Mouse (Mus musculus): ENCODE data around the gene Grip1. TPM values are rescaled to one million over a fixed set of nuclear protein-coding genes. Genes with fewer than 3 reads are reported as not detected.

Gene Grip1
- polyA plus RNA-seq, 1 experiment from 2014 or later = 5.4 TPM

DNA sequence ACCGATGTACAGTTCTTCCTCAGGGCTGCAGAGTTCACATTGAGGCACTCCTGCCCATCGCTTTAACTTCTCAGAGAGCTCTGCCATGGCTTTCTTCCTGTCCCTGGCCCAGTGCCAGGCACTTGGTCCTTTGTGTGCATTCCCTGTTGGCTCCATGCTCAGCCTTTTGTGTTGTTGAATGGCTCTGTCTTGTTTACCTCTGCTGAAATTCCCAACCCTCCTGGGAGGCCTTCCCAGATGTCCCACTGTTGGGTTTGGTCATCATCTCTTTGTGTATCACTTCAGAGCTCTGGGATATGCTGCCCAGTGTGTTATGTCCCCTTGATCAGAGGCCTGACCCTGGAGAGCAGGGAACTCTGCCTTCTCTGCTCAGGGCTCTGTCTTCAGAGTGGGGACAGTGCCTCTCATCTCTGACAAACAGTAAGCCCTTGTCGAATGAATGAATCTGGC is 230.8 kb downstream of the Grip1 start:
- 68% methylated on average over 3 of the region's 3 CpGs for WGBS
- ATAC-seq (ENCODE audit: low FRiP score, low TSS enrichment) = no peak
- Histone ChIP-seq H3K9me3 (ENCODE audit: control insufficient read depth, low read length) (no peaks in the 10 kb centered on the region), H3K9ac (ENCODE audit: low read depth, low read length) (no peak overlapping the region), H3K27me3 (ENCODE audit: control insufficient read depth, insufficient read depth, low read length) (no peaks in the 10 kb centered on the region), H3K4me2 (replicated peaks; ENCODE audit: low read depth, low read length) (no peak overlapping the region), H3K27ac (ENCODE audit: low read depth, low read length) (no peak overlapping the region), H3K4me1 (ENCODE audit: control insufficient read depth, insufficient read depth, low read length) (no peaks in the 10 kb centered on the region), H3K36me3 (ENCODE audit: control insufficient read depth, insufficient read depth, low read length) (no peaks in the 10 kb centered on the region), H3K4me3 (ENCODE audit: low read length) (no peak overlapping the region)

DNA sequence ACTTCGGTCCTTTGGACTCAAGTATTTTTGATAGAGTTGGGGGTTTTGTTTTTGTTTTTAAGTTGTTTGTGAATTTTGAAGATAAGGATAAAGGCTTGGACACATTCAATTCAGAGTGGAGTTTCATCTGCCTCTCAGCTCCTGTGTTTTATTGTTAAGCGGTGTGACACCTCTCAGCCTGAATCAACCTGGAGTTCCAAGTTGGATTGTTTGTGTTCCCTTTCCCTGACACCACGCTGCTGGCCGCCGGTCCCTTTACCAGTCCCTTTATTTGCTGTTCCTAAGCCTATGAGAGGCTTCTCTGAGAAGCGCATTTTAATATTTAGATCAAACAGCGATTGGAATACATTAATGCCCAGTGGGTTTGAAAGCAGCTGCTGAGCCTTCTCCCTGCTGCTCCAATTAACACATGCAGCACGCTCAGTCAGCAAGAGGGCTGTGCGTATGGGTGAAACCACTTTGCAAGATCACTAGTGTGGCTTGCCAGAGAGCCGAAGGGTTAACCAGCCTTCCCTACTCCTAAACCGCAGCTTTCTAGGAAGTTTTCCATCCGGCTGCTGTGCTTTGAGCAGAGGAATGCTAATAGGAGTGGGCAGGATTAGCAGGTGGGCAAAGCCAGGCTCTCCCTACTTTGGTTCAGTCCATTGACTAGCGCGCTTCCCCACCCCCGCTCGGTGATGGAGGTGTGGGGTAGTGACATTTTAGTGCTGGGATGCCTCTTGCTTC is 237.9 kb downstream of the Grip1 start:
- Histone ChIP-seq H3K4me2 (replicated peaks; ENCODE audit: low read depth, low read length) (peak overlapping the region; percentile 68), H3K9me3 (ENCODE audit: control insufficient read depth, low read length) (no peaks in the 10 kb centered on the region), H3K9ac (ENCODE audit: low read depth, low read length) (peak overlapping the region; percentile 28; the same call in 1 of the 2 replicates), H3K4me3 (ENCODE audit: low read length) (peak overlapping the region; percentile 36), H3K36me3 (ENCODE audit: control insufficient read depth, insufficient read depth, low read length) (no peaks in the 10 kb centered on the region), H3K27ac (ENCODE audit: low read depth, low read length) (no peak overlapping the region), H3K4me1 (ENCODE audit: control insufficient read depth, insufficient read depth, low read length) (peaks cover 11% of the 10 kb centered on the region), H3K27me3 (ENCODE audit: control insufficient read depth, insufficient read depth, low read length) (no peaks in the 10 kb centered on the region)
- peak; percentile 72; the same call in 1 of the 2 replicates for ATAC-seq (ENCODE audit: low FRiP score, low TSS enrichment)
- 3% methylated on average over 16 of the region's 16 CpGs for WGBS

DNA sequence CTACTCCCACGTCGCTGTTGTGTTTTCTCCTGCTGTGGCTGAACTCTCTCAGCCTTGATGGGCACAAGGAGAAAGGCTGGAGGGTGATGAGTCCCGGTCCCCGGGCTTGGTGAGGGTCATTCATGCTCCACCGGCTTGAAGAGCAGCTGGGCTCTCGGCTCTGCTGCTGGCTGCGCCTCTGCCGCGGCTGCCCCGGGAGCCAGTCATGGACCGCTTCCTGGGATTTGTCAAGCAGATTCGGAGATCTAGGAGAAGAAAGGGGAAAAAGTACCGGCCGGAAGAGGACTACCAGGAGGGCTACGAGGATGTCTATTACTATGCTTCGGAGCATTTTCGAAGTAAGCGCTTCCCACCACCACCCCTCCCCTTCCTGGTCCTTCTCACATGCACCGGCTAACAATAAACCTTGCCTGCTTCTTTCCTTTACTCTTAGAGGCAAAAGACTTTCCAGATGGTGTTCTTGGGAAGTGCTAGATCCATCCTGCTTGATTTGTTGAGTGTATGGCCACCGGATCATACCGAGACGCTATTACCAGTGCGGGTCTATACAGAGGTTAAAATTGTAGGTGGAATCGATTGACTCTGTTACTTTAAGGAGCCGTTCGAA is 238.8 kb downstream of the Grip1 start:
- H3K4me2 ChIP-seq (replicated peaks; ENCODE audit: low read depth, low read length) = peak overlapping the region; percentile 68
- H3K4me1 ChIP-seq (ENCODE audit: control insufficient read depth, insufficient read depth, low read length) = peaks cover 11% of the 10 kb centered on the region
- peak overlapping the region; percentile 36 for H3K4me3 ChIP-seq (ENCODE audit: low read length)
- ATAC-seq (ENCODE audit: low FRiP score, low TSS enrichment) = peak; percentile 86; the same call in 1 of the 2 replicates
- WGBS = 2% methylated on average over 26 of the region's 26 CpGs
- H3K27me3 ChIP-seq (ENCODE audit: control insufficient read depth, insufficient read depth, low read length) = no peaks in the 10 kb centered on the region
- no peak overlapping the region for H3K9ac ChIP-seq (ENCODE audit: low read depth, low read length)
- no peaks in the 10 kb centered on the region for H3K36me3 ChIP-seq (ENCODE audit: control insufficient read depth, insufficient read depth, low read length)
- no peaks in the 10 kb centered on the region for H3K9me3 ChIP-seq (ENCODE audit: control insufficient read depth, low read length)
- no peak overlapping the region for H3K27ac ChIP-seq (ENCODE audit: low read depth, low read length)

DNA sequence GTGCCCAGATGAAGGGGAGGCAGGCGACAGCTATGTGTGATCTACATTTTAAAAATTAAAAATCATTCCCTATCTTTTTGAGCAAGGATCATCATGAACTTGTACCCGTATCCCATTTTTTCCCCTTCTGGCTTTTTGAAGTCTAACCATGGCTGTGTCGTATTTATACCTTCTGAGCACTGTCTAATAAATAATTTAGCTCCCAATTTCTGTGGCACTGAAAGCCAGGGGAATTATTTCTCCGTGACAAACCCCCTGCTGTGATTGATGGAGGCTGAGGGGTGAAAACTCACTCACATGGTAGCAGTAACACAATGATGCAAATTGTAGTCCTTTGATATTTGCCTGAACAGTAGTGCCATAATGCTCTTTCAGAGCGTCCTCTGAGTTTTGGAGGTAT is 239.8 kb downstream of the Grip1 start:
- Histone ChIP-seq H3K9me3 (ENCODE audit: control insufficient read depth, low read length) (no peaks in the 10 kb centered on the region), H3K4me1 (ENCODE audit: control insufficient read depth, insufficient read depth, low read length) (peaks cover 11% of the 10 kb centered on the region), H3K36me3 (ENCODE audit: control insufficient read depth, insufficient read depth, low read length) (no peaks in the 10 kb centered on the region), H3K27ac (ENCODE audit: low read depth, low read length) (no peak overlapping the region), H3K4me2 (replicated peaks; ENCODE audit: low read depth, low read length) (no peak overlapping the region), H3K27me3 (ENCODE audit: control insufficient read depth, insufficient read depth, low read length) (no peaks in the 10 kb centered on the region), H3K4me3 (ENCODE audit: low read length) (no peak overlapping the region), H3K9ac (ENCODE audit: low read depth, low read length) (no peak overlapping the region)
- ATAC-seq (ENCODE audit: low FRiP score, low TSS enrichment) = no peak
- WGBS = 50% methylated on average over 5 of the region's 5 CpGs

DNA sequence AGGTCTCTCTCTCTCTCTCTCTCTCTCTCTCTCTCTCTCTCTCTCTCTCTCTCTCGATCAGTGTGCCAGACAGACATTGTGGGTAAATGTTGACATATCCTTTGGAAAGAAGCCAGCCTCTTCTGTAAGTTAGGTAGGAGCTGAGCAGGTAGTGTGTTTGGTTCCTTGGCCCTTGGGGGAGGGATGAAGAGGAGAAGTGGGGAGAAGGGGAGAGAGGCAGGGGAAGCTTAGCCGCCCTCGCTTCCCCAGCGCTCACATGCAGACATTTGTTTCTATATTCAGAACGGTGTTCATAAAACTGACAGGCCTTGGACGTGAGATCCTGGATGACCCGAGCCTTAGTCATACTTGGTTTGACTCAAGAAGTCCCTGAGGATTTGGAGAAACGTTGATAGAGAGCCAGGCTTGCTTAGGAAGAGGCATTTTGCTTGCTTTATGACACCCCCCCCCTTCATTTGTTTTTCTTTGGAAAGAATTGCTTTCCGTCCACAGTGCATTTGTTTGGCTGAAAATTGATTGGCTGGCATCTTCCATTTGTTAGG is 243.7 kb downstream of the Grip1 start:
- H3K9me3 ChIP-seq (ENCODE audit: control insufficient read depth, low read length) = no peaks in the 10 kb centered on the region
- H3K9ac ChIP-seq (ENCODE audit: low read depth, low read length) = no peak overlapping the region
- H3K27ac ChIP-seq (ENCODE audit: low read depth, low read length) = no peak overlapping the region
- H3K4me2 ChIP-seq (replicated peaks; ENCODE audit: low read depth, low read length) = no peak overlapping the region
- H3K27me3 ChIP-seq (ENCODE audit: control insufficient read depth, insufficient read depth, low read length) = no peaks in the 10 kb centered on the region
- no peak overlapping the region for H3K4me3 ChIP-seq (ENCODE audit: low read length)
- H3K4me1 ChIP-seq (ENCODE audit: control insufficient read depth, insufficient read depth, low read length) = no peaks in the 10 kb centered on the region; the same call in 1 of the 2 replicates
- no peaks in the 10 kb centered on the region for H3K36me3 ChIP-seq (ENCODE audit: control insufficient read depth, insufficient read depth, low read length)
- 57% methylated on average over 9 of the region's 9 CpGs for WGBS
- ATAC-seq (ENCODE audit: low FRiP score, low TSS enrichment) = no peak

DNA sequence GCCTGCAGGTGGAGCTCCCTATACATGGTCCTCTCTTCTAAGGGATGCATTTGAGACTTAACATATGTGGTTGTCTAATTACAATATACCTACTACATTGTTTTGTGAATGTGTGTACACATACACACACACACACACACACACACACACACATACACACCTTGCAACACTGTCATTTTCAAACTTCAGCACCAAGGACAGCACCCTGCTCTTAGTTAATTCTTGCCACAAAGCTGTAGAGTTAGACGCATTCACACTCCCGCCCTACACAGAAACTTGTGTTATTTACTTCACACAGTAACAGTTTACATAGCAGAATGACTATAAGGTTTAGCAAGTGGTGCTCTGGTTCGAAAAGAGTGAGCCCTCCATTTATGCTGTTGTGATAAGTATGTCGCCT is 251.7 kb downstream of the Grip1 start:
- H3K4me1 ChIP-seq (ENCODE audit: control insufficient read depth, insufficient read depth, low read length) = no peaks in the 10 kb centered on the region
- H3K9me3 ChIP-seq (ENCODE audit: control insufficient read depth, low read length) = no peaks in the 10 kb centered on the region
- H3K27me3 ChIP-seq (ENCODE audit: control insufficient read depth, insufficient read depth, low read length) = no peaks in the 10 kb centered on the region
- 62% methylated on average over 4 of the region's 4 CpGs for WGBS
- no peak overlapping the region for H3K27ac ChIP-seq (ENCODE audit: low read depth, low read length)
- H3K9ac ChIP-seq (ENCODE audit: low read depth, low read length) = no peak overlapping the region
- no peak overlapping the region for H3K4me2 ChIP-seq (replicated peaks; ENCODE audit: low read depth, low read length)
- no peak overlapping the region for H3K4me3 ChIP-seq (ENCODE audit: low read length)
- H3K36me3 ChIP-seq (ENCODE audit: control insufficient read depth, insufficient read depth, low read length) = no peaks in the 10 kb centered on the region
- no peak for ATAC-seq (ENCODE audit: low FRiP score, low TSS enrichment)

DNA sequence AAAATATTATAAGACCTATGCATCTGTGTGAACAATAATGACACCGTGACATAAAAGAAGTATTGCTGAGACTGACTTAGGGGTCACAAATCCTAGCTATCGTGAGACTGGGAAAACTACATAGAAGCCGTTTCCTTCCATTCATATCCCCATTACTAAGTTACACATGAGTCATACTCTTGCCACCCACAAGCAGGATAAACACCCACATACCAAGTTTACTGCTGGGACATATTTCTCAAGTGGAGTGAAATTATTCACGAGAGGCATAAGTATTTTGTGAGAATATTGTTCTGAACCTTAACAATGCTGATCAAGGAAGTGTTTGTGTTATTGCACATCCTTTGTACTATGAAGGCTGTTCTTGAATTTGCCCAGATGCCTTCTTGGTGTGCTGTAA is 252.7 kb downstream of the Grip1 start:
- no peak overlapping the region for H3K9ac ChIP-seq (ENCODE audit: low read depth, low read length)
- H3K27ac ChIP-seq (ENCODE audit: low read depth, low read length) = no peak overlapping the region
- no peak overlapping the region for H3K4me2 ChIP-seq (replicated peaks; ENCODE audit: low read depth, low read length)
- 89% methylated on average over 4 of the region's 4 CpGs for WGBS
- H3K36me3 ChIP-seq (ENCODE audit: control insufficient read depth, insufficient read depth, low read length) = no peaks in the 10 kb centered on the region
- no peaks in the 10 kb centered on the region for H3K27me3 ChIP-seq (ENCODE audit: control insufficient read depth, insufficient read depth, low read length)
- ATAC-seq (ENCODE audit: low FRiP score, low TSS enrichment) = no peak
- no peak overlapping the region for H3K4me3 ChIP-seq (ENCODE audit: low read length)
- H3K4me1 ChIP-seq (ENCODE audit: control insufficient read depth, insufficient read depth, low read length) = no peaks in the 10 kb centered on the region
- no peaks in the 10 kb centered on the region for H3K9me3 ChIP-seq (ENCODE audit: control insufficient read depth, low read length)

DNA sequence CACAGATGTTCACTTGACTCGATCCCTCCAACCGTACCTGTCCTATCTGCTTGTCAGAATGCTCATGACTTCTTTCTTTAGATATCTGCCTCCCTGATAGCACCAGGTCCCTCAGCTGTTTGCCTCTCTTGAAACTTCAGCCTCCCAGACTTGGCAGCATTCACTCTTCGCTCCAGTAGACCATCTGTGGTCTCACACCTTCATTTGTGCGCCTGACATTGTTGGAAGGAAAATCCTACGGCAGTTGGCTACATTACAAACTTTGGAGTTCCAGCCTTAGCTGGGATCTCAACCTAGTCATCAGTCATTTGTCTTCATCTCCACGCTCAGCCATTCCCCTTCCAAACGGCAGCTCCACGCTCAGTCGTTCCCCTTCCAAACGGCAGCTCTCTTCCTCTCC is 253.4 kb downstream of the Grip1 start:
- H3K4me2 ChIP-seq (replicated peaks; ENCODE audit: low read depth, low read length) = no peak overlapping the region
- H3K36me3 ChIP-seq (ENCODE audit: control insufficient read depth, insufficient read depth, low read length) = no peaks in the 10 kb centered on the region
- H3K9ac ChIP-seq (ENCODE audit: low read depth, low read length) = no peak overlapping the region
- H3K4me1 ChIP-seq (ENCODE audit: control insufficient read depth, insufficient read depth, low read length) = no peaks in the 10 kb centered on the region
- H3K9me3 ChIP-seq (ENCODE audit: control insufficient read depth, low read length) = no peaks in the 10 kb centered on the region
- WGBS = 91% methylated on average over 10 of the region's 10 CpGs
- H3K27me3 ChIP-seq (ENCODE audit: control insufficient read depth, insufficient read depth, low read length) = no peaks in the 10 kb centered on the region
- no peak overlapping the region for H3K4me3 ChIP-seq (ENCODE audit: low read length)
- ATAC-seq (ENCODE audit: low FRiP score, low TSS enrichment) = no peak
- H3K27ac ChIP-seq (ENCODE audit: low read depth, low read length) = no peak overlapping the region

DNA sequence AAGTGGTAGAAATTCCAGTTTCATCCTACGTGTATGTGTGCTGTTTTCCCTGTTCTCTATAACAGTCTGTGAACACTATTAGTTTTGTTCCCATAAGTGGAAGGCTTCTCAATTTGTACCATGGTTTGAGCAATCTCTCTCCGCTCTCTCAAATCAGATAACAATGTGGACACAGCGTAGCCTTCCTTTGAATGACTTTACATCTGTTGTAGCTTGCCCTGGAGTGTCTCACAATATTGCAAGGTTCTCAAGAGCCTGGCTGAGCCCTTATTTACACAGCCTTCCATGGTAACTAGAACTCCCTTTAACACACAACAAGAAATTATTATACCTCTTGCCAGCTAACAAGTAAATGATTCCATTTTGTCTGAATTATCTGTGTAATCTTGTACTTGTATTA is 268.3 kb downstream of the Grip1 start:
- 73% methylated on average over 3 of the region's 3 CpGs for WGBS
- Histone ChIP-seq H3K4me3 (ENCODE audit: low read length) (no peak overlapping the region), H3K36me3 (ENCODE audit: control insufficient read depth, insufficient read depth, low read length) (no peaks in the 10 kb centered on the region), H3K4me1 (ENCODE audit: control insufficient read depth, insufficient read depth, low read length) (peaks cover 3% of the 10 kb centered on the region; the same call in 1 of the 2 replicates), H3K27ac (ENCODE audit: low read depth, low read length) (no peak overlapping the region), H3K9me3 (ENCODE audit: control insufficient read depth, low read length) (no peaks in the 10 kb centered on the region), H3K9ac (ENCODE audit: low read depth, low read length) (no peak overlapping the region), H3K27me3 (ENCODE audit: control insufficient read depth, insufficient read depth, low read length) (no peaks in the 10 kb centered on the region), H3K4me2 (replicated peaks; ENCODE audit: low read depth, low read length) (no peak overlapping the region)
- no peak for ATAC-seq (ENCODE audit: low FRiP score, low TSS enrichment)

Data from kidney, embryonic 14.5 days (tissue).